Mouse (Mus musculus): ENCODE data around the gene Lipc.
"Not testable (repeated sequence)": the region's sequence is repeated elsewhere in the genome, so short reads cannot be mapped to it uniquely, and the experiment has no call there.

Lipc gene

GRCm38 (mm10) chr9:70853081-70853480, 98.9 kb downstream of the Lipc start:
- DNase-seq: not testable (repeated sequence)

GRCm38 (mm10) chr9:70851533-70851932, 100.5 kb downstream of the Lipc start:
- no peak for DNase-seq

GRCm38 (mm10) chr9:70848135-70848770, 103.8 kb downstream of the Lipc start:
- no peak for DNase-seq

- no peak for DNase-seq
Observed at GRCm38 (mm10) chr9:70847627-70848051, 104.4 kb downstream of the Lipc start.

- DNase-seq: no peak
Observed at GRCm38 (mm10) chr9:70843270-70843669, 108.8 kb downstream of the Lipc start.

- DNase-seq: no peak
Observed at GRCm38 (mm10) chr9:70842300-70842941, 109.6 kb downstream of the Lipc start.

- no peak for DNase-seq
Observed at GRCm38 (mm10) chr9:70841426-70842215, 110.4 kb downstream of the Lipc start.

- DNase-seq: no peak
Observed at GRCm38 (mm10) chr9:70840861-70841341, 111.1 kb downstream of the Lipc start.

GRCm38 (mm10) chr9:70838132-70838911, 113.7 kb downstream of the Lipc start:
- DNase-seq: no peak

GRCm38 (mm10) chr9:70834730-70835154, 117.3 kb downstream of the Lipc start:
- DNase-seq: peak; percentile 7

- DNase-seq: no peak
Observed at GRCm38 (mm10) chr9:70834217-70834616, 117.8 kb downstream of the Lipc start.

GRCm38 (mm10) chr9:70833111-70833908, 118.7 kb downstream of the Lipc start:
- no peak for DNase-seq

GRCm38 (mm10) chr9:70832231-70832630, 119.8 kb downstream of the Lipc start:
- no peak for DNase-seq

GRCm38 (mm10) chr9:70830844-70831529, 121.0 kb downstream of the Lipc start:
- no peak for DNase-seq

GRCm38 (mm10) chr9:70829784-70830488, 122.1 kb downstream of the Lipc start:
- DNase-seq: no peak

DNA sequence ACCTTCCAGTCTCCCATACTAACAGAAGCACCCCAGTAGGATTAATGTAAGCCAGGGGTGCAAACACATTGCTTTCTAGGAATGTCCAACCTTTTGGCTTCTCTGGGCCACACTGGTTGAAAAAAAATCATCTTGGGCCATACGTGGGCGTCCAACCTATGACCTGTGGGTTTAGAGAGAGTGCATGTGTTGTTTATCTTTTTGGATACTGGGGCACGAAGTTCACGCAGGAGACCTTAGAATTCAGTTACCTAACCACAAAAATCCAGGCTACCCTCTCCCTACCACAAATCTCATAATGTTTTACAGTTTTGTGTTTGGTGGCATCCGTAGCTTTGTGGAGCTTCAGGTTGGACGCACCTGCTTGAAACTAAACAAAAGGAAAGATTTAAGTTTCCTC, 124.1 kb downstream of the Lipc start:
- DNase-seq: no peak

- DNase-seq: no peak
Observed at GRCm38 (mm10) chr9:70824103-70824502, 127.9 kb downstream of the Lipc start.

GRCm38 (mm10) chr9:70818739-70819138, 133.3 kb downstream of the Lipc start:
- no peak for DNase-seq

- no peak for DNase-seq
Observed at GRCm38 (mm10) chr9:70817396-70817795, 134.6 kb downstream of the Lipc start.

GRCm38 (mm10) chr9:70816701-70817305, 135.2 kb downstream of the Lipc start:
- DNase-seq: no peak

Data from cerebellum, adult 11-12 months (tissue).